Mouse (Mus musculus): ENCODE results near the gene Olfr223. TPM values are rescaled to one million over a fixed set of nuclear protein-coding genes. Genes with fewer than 3 reads are reported as not detected.

Olfr223 gene
- polyA plus RNA-seq, 1 experiment from 2014 or later: not detected

DNA sequence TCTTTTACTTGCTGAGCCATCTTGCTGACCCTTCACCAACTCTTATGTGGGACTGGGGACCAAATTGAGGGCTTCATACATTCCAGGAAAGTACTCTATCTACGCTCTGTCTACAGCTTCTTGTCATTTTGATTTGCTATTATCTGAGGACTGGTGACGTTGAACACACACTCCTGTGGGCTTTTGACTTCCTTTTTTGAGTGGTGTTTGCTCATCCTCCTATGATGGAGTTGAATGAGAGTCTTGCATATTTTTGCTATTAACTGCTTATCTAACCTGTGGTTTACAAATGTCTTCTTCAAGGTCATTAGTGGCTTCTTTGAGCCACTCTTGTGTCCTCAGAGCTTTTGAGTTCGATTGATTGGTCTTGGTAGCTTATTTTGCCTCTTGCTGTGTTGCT lies 53.0 kb downstream of the Olfr223 start:
- WGBS: 77% methylated on average over 3 of the region's 3 CpGs
- no peak for DNase-seq (ENCODE audit: low spot score, missing footprints)
- Histone ChIP-seq H3K4me1 (ENCODE audit: control insufficient read depth, insufficient read depth, low read length) (no peaks in the 10 kb centered on the region), H3K27me3 (ENCODE audit: control insufficient read depth, insufficient read depth, low read length) (no peaks in the 10 kb centered on the region), H3K36me3 (ENCODE audit: control insufficient read depth, insufficient read depth, low read length) (no peaks in the 10 kb centered on the region), H3K4me2 (no peak overlapping the region), H3K9ac (ENCODE audit: low read length) (no peak overlapping the region), H3K4me3 (ENCODE audit: low read depth, low read length) (no peak overlapping the region), H3K9me3 (ENCODE audit: control insufficient read depth, low read length) (no peaks in the 10 kb centered on the region), H3K27ac (ENCODE audit: low read depth, low read length) (no peak overlapping the region)
- ATAC-seq (ENCODE audit: low FRiP score): no peak

Other genes with a start within 250 kb of the Olfr223 start
- gene Prss38, start 217.6 kb downstream of the Olfr223 start, polyA plus RNA-seq (2014; fragmentation: Nextera tagmentation; extraction: Ambion mirVana): not detected in 2 replicates
- 12.4 and 14.3 TPM in 2 replicates for gene Jmjd4, start 143.2 kb downstream of the Olfr223 start, polyA plus RNA-seq (2014; fragmentation: Nextera tagmentation; extraction: Ambion mirVana)
- gene Snap47, start 142.1 kb downstream of the Olfr223 start, polyA plus RNA-seq (2014; fragmentation: Nextera tagmentation; extraction: Ambion mirVana): 144 and 159 TPM in 2 replicates
- gene Zfp867, start 120.8 kb downstream of the Olfr223 start, polyA plus RNA-seq (2014; fragmentation: Nextera tagmentation; extraction: Ambion mirVana): 11.4 and 11.9 TPM in 2 replicates
- gene Zkscan17, start 66.5 kb downstream of the Olfr223 start, polyA plus RNA-seq (2014; fragmentation: Nextera tagmentation; extraction: Ambion mirVana): 19.1 and 22.4 TPM in 2 replicates
- not detected in 2 replicates for gene Nlrp3, start 51.7 kb downstream of the Olfr223 start, polyA plus RNA-seq (2014; fragmentation: Nextera tagmentation; extraction: Ambion mirVana)
- not detected in 2 replicates for gene Olfr222, start 17.1 kb downstream of the Olfr223 start, polyA plus RNA-seq (2014; fragmentation: Nextera tagmentation; extraction: Ambion mirVana)
- gene Mprip, start 68.0 kb upstream of the Olfr223 start, polyA plus RNA-seq (2014; fragmentation: Nextera tagmentation; extraction: Ambion mirVana): 55.9 and 69.5 TPM in 2 replicates
- 0.36 and 0.79 TPM in 2 replicates for gene Pld6, start 194.4 kb upstream of the Olfr223 start, polyA plus RNA-seq (2014; fragmentation: Nextera tagmentation; extraction: Ambion mirVana)
- 27.4 and 28.2 TPM in 2 replicates for gene Flcn, start 216.7 kb upstream of the Olfr223 start, polyA plus RNA-seq (2014; fragmentation: Nextera tagmentation; extraction: Ambion mirVana)
- 38.8 and 40.4 TPM in 2 replicates for gene Nt5m, start 246.2 kb upstream of the Olfr223 start, polyA plus RNA-seq (2014; fragmentation: Nextera tagmentation; extraction: Ambion mirVana)
- 252 and 256 TPM in 2 replicates for gene Cops3, start 246.5 kb upstream of the Olfr223 start, polyA plus RNA-seq (2014; fragmentation: Nextera tagmentation; extraction: Ambion mirVana)